Comparison of ENCODE assay signal across 25 mouse cellular contexts in the genomic region with DNA sequence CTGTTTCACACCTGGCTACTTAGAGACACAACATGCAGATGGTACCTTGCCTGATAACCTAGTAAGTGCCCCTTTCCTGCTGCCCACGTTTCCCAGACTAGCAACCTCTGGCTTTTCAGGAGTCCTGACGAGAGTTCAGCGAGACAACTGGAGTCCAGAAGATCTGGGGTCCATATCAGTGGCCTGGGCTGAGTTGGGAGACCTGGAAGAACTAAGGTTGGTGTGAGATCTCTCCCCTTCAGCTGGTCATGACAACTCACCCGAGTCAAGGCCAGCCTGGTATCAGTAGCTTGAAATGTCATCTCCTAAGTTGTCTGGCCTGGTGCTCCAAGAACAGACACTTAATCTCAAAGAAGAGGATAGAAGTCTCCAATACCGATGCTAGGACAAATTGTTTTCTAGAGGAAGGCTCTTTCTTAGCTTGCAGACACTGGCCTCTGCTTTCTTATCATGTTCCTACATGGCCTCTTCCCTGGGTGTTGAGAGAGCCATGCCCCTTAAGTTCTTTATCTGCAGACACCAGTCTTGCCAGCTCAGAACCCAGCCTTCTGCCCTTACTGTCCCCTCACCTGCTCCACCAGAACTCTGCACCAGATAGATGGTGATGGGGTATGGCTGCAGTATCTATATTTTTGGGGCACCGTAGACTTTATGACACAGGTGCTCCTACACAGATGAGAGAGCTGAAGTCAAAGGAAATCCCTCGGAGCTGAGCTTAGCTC. TPM values are rescaled to one million over a fixed set of nuclear protein-coding genes. Genes with fewer than 3 reads are reported as not detected.
DNase-seq lines count a peak whose midpoint lies in the region; ATAC-seq lines count a peak whose summit lies in the region.
"Had no signal": no experiment of that assay in that cellular context is flagged by ENCODE, and none has a peak within 500 bp of the region (broad histone marks: within the 10 kb centered on the region; RNA-seq: fewer than 3 reads in every experiment).

No protein-coding gene starts in this region.

- H3K27me3 ChIP-seq in erythroblast, embryonic 14.5 days (ENCODE audit: control insufficient read depth) = no peaks in the 10 kb centered on the region; the same call in 1 of the 2 replicates
- H3K27me3 ChIP-seq in liver, embryonic 12.5 days (replicated peaks) = no peaks in the 10 kb centered on the region
- H3K27me3 ChIP-seq in liver, embryonic 16.5 days (ENCODE audit: control insufficient read depth, insufficient read depth, low read depth, low read length) = no peaks in the 10 kb centered on the region; the same call in 1 of the 2 replicates
- H3K27me3 ChIP-seq: embryonic facial prominence, embryonic 13.5 days; forebrain, embryonic 12.5 days; Patski had no signal

- intact Hi-C loops in gastrocnemius, postnatal 36 days (cut with DNase I) = no loop called here

- DNase-seq in c-Kit-positive CD71-positive TER-119-negative erythroid progenitor cells, embryonic 14.5 days (ENCODE audit: low read depth) = peak; percentile 17
- DNase-seq in gastrocnemius, postnatal 36 days = no peak
- no peak for DNase-seq in cerebellum, adult 18-20 months
- DNase-seq in thymus, postnatal 14 days = no peak
- DNase-seq: adrenal gland, postnatal 14 days; cerebellum, adult 11 months; cerebellum, adult 9-10 months; cerebellum, postnatal 25 days; gastrocnemius, postnatal 14 days; heart, postnatal 10 days; heart, postnatal 4 days had no signal

- peak overlapping the region; percentile 84 for H3K27ac ChIP-seq in liver, embryonic 12.5 days
- H3K27ac ChIP-seq in liver, embryonic 16.5 days (ENCODE audit: low read length) = peak overlapping the region; percentile 84
- H3K27ac ChIP-seq: embryonic facial prominence, embryonic 13.5 days; forebrain, embryonic 12.5 days; heart, embryonic 10.5 days; hindbrain, embryonic 14.5 days had no signal

- peak overlapping the region; percentile 39 for H3K4me2 ChIP-seq in liver, embryonic 12.5 days
- H3K4me2 ChIP-seq in liver, embryonic 16.5 days (ENCODE audit: low read depth, low read length) = peak overlapping the region; percentile 24
- H3K4me2 ChIP-seq: embryonic facial prominence, embryonic 13.5 days; forebrain, embryonic 12.5 days; hindbrain, embryonic 14.5 days had no signal

- peaks cover 71% of the 10 kb centered on the region for H3K4me1 ChIP-seq in erythroblast, embryonic 14.5 days (ENCODE audit: control insufficient read depth)
- peaks cover 24% of the 10 kb centered on the region for H3K4me1 ChIP-seq in liver, embryonic 12.5 days
- no peaks in the 10 kb centered on the region; the same call in 1 of the 2 replicates for H3K4me1 ChIP-seq in liver, embryonic 16.5 days (ENCODE audit: control insufficient read depth, low read depth, low read length)
- H3K4me1 ChIP-seq: forebrain, embryonic 12.5 days had no signal

- 49% methylated on average over 7 of the region's 7 CpGs for WGBS in liver, embryonic 12.5 days (ENCODE audit: insufficient replicate concordance)
- WGBS in liver, embryonic 16.5 days (ENCODE audit: insufficient replicate concordance) = 45% methylated on average over 7 of the region's 7 CpGs

- peak overlapping the region; percentile 60 for H3K4me3 ChIP-seq in erythroblast, embryonic 14.5 days (replicated peaks)
- H3K4me3 ChIP-seq in liver, embryonic 12.5 days = peak overlapping the region; percentile 14
- peak overlapping the region; percentile 39 for H3K4me3 ChIP-seq in liver, embryonic 16.5 days (ENCODE audit: low read depth, low read length)
- H3K4me3 ChIP-seq: embryonic facial prominence, embryonic 13.5 days; forebrain, embryonic 12.5 days; heart, embryonic 10.5 days had no signal

- H3K36me3 ChIP-seq in erythroblast, embryonic 14.5 days (ENCODE audit: control insufficient read depth) = peaks cover 9% of the 10 kb centered on the region
- no peaks in the 10 kb centered on the region for H3K36me3 ChIP-seq in liver, embryonic 12.5 days
- no peaks in the 10 kb centered on the region for H3K36me3 ChIP-seq in liver, embryonic 16.5 days (ENCODE audit: control insufficient read depth, insufficient read depth)
- H3K36me3 ChIP-seq: embryonic facial prominence, embryonic 13.5 days; forebrain, embryonic 12.5 days; heart, embryonic 10.5 days had no signal

- peak; percentile 95 for ATAC-seq in liver, embryonic 12.5 days
- peak; percentile 93 for ATAC-seq in liver, embryonic 16.5 days (ENCODE audit: low read depth)
- ATAC-seq in megakaryocyte, adult 5-6 weeks (ENCODE audit: poor library complexity, severe bottlenecking) = no peak
- ATAC-seq: activated CD4-positive, CD25-positive, alpha-beta regulatory T cell, adult 4 months; forebrain, embryonic 16.5 days; intestine, embryonic 16.5 days; Patski had no signal

- H3K9me3 ChIP-seq in erythroblast, embryonic 14.5 days (ENCODE audit: control insufficient read depth, low read length) = no peaks in the 10 kb centered on the region
- H3K9me3 ChIP-seq in liver, embryonic 12.5 days (replicated peaks) = no peaks in the 10 kb centered on the region
- no peaks in the 10 kb centered on the region for H3K9me3 ChIP-seq in liver, embryonic 16.5 days (replicated peaks; ENCODE audit: control insufficient read depth, low read length)
- H3K9me3 ChIP-seq: embryonic facial prominence, embryonic 13.5 days; forebrain, embryonic 12.5 days; heart, embryonic 10.5 days had no signal

- H3K9ac ChIP-seq in liver, embryonic 12.5 days = peak overlapping the region; percentile 28; the same call in 1 of the 2 replicates
- peak overlapping the region; percentile 10; the same call in 1 of the 2 replicates for H3K9ac ChIP-seq in liver, embryonic 16.5 days (ENCODE audit: low read depth, low read length)
- H3K9ac ChIP-seq: embryonic facial prominence, embryonic 13.5 days; forebrain, embryonic 12.5 days; hindbrain, embryonic 14.5 days had no signal

RNA-seq across cellular contexts. Expression of a gene that starts 21.3 kb away (rescaled TPM):
- 0.10 and 0.24 TPM in 2 replicates for polyA plus RNA-seq in erythroblast, embryonic 14.5 days (2012)
- 5.9 and 6.9 TPM in 2 replicates for polyA plus RNA-seq in liver, embryonic 12.5 days (2016; fragmentation: Nextera tagmentation; extraction: Ambion mirVana)
- 5.7 and 7.8 TPM in 2 replicates for polyA plus RNA-seq in liver, embryonic 16.5 days (2015; fragmentation: Nextera tagmentation; extraction: Ambion mirVana)
- total RNA-seq in gastrocnemius, postnatal 36 days (2021) = 10 to 100 TPM; 64.4 to 76.9 TPM
- total RNA-seq in megakaryocyte, adult 5-6 weeks (2015) = 0.23 TPM in 1 of 2 replicates, not detected in the other
- total RNA-seq in megakaryocyte, adult 5-6 weeks (2017) = not detected in 2 replicates
- total RNA-seq: granulocyte monocyte progenitor cell, adult 5-6 weeks had no signal
- polyA plus RNA-seq: activated CD4-positive, CD25-positive, alpha-beta regulatory T cell, adult 4 months had no signal

RNA-seq across cellular contexts. Expression of a gene that starts 53.9 kb away (rescaled TPM):
- polyA plus RNA-seq in erythroblast, embryonic 14.5 days (2012) = not detected in 2 replicates
- polyA plus RNA-seq in liver, embryonic 12.5 days (2016; fragmentation: Nextera tagmentation; extraction: Ambion mirVana) = 0.85 and 1.4 TPM in 2 replicates
- polyA plus RNA-seq in liver, embryonic 16.5 days (2015; fragmentation: Nextera tagmentation; extraction: Ambion mirVana) = 0.75 and 1.3 TPM in 2 replicates
- 1 to 10 TPM; 2.0 to 2.7 TPM for total RNA-seq in gastrocnemius, postnatal 36 days (2021)
- not detected in 2 replicates for total RNA-seq in megakaryocyte, adult 5-6 weeks (2015)
- not detected in 2 replicates for total RNA-seq in megakaryocyte, adult 5-6 weeks (2017)
- total RNA-seq: CH12.LX; granulocyte monocyte progenitor cell, adult 5-6 weeks had no signal
- polyA plus RNA-seq: activated CD4-positive, CD25-positive, alpha-beta regulatory T cell, adult 4 months had no signal
